Mouse (Mus musculus): ENCODE results near the gene Actc1. TPM values are rescaled to one million over a fixed set of nuclear protein-coding genes. Genes with fewer than 3 reads are reported as not detected.

Gene Actc1
- polyA plus RNA-seq, 1 experiment from 2014 or later = 9.6 TPM

- Histone ChIP-seq H3K36me3 (replicated peaks) (no peaks in the 10 kb centered on the region), H3K27ac (replicated peaks) (no peak overlapping the region), H3K27me3 (replicated peaks; ENCODE audit: low read depth, poor library complexity, severe bottlenecking) (no peaks in the 10 kb centered on the region), H3K4me1 (no peaks in the 10 kb centered on the region), H3K4me3 (no peak overlapping the region), H3K9me3 (no peaks in the 10 kb centered on the region)
- WGBS = 92% methylated on average over 5 of the region's 5 CpGs
- DNase-seq (ENCODE audit: low spot score) = no peak
These were observed 7.1 kb downstream of the Actc1 start for GRCm38 (mm10) chr2:114046151-114046664.

- H3K4me3 ChIP-seq = no peak overlapping the region
- H3K27ac ChIP-seq (replicated peaks) = no peak overlapping the region
- DNase-seq (ENCODE audit: low spot score) = no peak
- H3K27me3 ChIP-seq (replicated peaks; ENCODE audit: low read depth, poor library complexity, severe bottlenecking) = no peaks in the 10 kb centered on the region
- no peaks in the 10 kb centered on the region for H3K36me3 ChIP-seq (replicated peaks)
- no peaks in the 10 kb centered on the region for H3K4me1 ChIP-seq
- WGBS = 65% methylated on average over 2 of the region's 2 CpGs
- H3K9me3 ChIP-seq = no peaks in the 10 kb centered on the region
These were observed 15.4 kb downstream of the Actc1 start for GRCm38 (mm10) chr2:114037926-114038325.

- 54% methylated on average over 2 of the region's 2 CpGs for WGBS
- H3K36me3 ChIP-seq (replicated peaks) = no peaks in the 10 kb centered on the region
- H3K27me3 ChIP-seq (replicated peaks; ENCODE audit: low read depth, poor library complexity, severe bottlenecking) = no peaks in the 10 kb centered on the region
- no peaks in the 10 kb centered on the region for H3K9me3 ChIP-seq
- no peak for DNase-seq (ENCODE audit: low spot score)
- peaks cover 9% of the 10 kb centered on the region; the same call in 1 of the 2 replicates for H3K4me1 ChIP-seq
- H3K27ac ChIP-seq (replicated peaks) = no peak overlapping the region
- no peak overlapping the region for H3K4me3 ChIP-seq
These were observed 21.1 kb downstream of the Actc1 start for GRCm38 (mm10) chr2:114032259-114032658.

GRCm38 (mm10) chr2:114023383-114023782 is 30.0 kb downstream of the Actc1 start:
- DNase-seq (ENCODE audit: low spot score) = no peak
- Histone ChIP-seq H3K4me1 (no peaks in the 10 kb centered on the region), H3K9me3 (no peaks in the 10 kb centered on the region), H3K36me3 (replicated peaks) (no peaks in the 10 kb centered on the region), H3K27me3 (replicated peaks; ENCODE audit: low read depth, poor library complexity, severe bottlenecking) (no peaks in the 10 kb centered on the region), H3K4me3 (no peak overlapping the region), H3K27ac (replicated peaks) (no peak overlapping the region)
- WGBS = 89% methylated on average over 6 of the region's 6 CpGs

GRCm38 (mm10) chr2:114020210-114020563 is 33.2 kb downstream of the Actc1 start:
- peaks cover 3% of the 10 kb centered on the region for H3K27me3 ChIP-seq (replicated peaks; ENCODE audit: low read depth, poor library complexity, severe bottlenecking)
- no peaks in the 10 kb centered on the region for H3K4me1 ChIP-seq
- no peak for DNase-seq (ENCODE audit: low spot score)
- no peak overlapping the region for H3K27ac ChIP-seq (replicated peaks)
- no peaks in the 10 kb centered on the region for H3K36me3 ChIP-seq (replicated peaks)
- no peaks in the 10 kb centered on the region for H3K9me3 ChIP-seq
- no peak overlapping the region for H3K4me3 ChIP-seq

GRCm38 (mm10) chr2:114019474-114020209 is 33.7 kb downstream of the Actc1 start:
- no peaks in the 10 kb centered on the region for H3K4me1 ChIP-seq
- WGBS = 85% methylated on average over 11 of the region's 11 CpGs
- H3K27ac ChIP-seq (replicated peaks) = no peak overlapping the region
- H3K36me3 ChIP-seq (replicated peaks) = no peaks in the 10 kb centered on the region
- no peak overlapping the region for H3K4me3 ChIP-seq
- H3K9me3 ChIP-seq = no peaks in the 10 kb centered on the region
- DNase-seq (ENCODE audit: low spot score) = no peak
- H3K27me3 ChIP-seq (replicated peaks; ENCODE audit: low read depth, poor library complexity, severe bottlenecking) = peaks cover 8% of the 10 kb centered on the region

GRCm38 (mm10) chr2:114018136-114018535 is 35.2 kb downstream of the Actc1 start:
- 49% methylated on average over 10 of the region's 10 CpGs for WGBS
- Histone ChIP-seq H3K27ac (replicated peaks) (no peak overlapping the region), H3K9me3 (no peaks in the 10 kb centered on the region), H3K4me1 (peaks cover 10% of the 10 kb centered on the region), H3K36me3 (replicated peaks) (no peaks in the 10 kb centered on the region), H3K4me3 (no peak overlapping the region), H3K27me3 (replicated peaks; ENCODE audit: low read depth, poor library complexity, severe bottlenecking) (peaks cover 23% of the 10 kb centered on the region)
- no peak for DNase-seq (ENCODE audit: low spot score)

GRCm38 (mm10) chr2:114014839-114015238 is 38.5 kb downstream of the Actc1 start:
- 74% methylated on average over 6 of the region's 6 CpGs for WGBS

GRCm38 (mm10) chr2:114013846-114014245 is 39.5 kb downstream of the Actc1 start:
- 2% methylated on average over 13 of the region's 13 CpGs for WGBS
- H3K36me3 ChIP-seq (replicated peaks) = no peaks in the 10 kb centered on the region
- H3K4me1 ChIP-seq = peaks cover 12% of the 10 kb centered on the region
- H3K4me3 ChIP-seq = peak overlapping the region; percentile 63
- no peaks in the 10 kb centered on the region for H3K9me3 ChIP-seq
- no peak for DNase-seq (ENCODE audit: low spot score)
- peaks cover 46% of the 10 kb centered on the region for H3K27me3 ChIP-seq (replicated peaks; ENCODE audit: low read depth, poor library complexity, severe bottlenecking)
- H3K27ac ChIP-seq (replicated peaks) = no peak overlapping the region

More at GRCm38 (mm10) chr2:114014839-114015238, 38.5 kb downstream of the Actc1 start:
- Histone ChIP-seq H3K4me3 (no peak overlapping the region), H3K27me3 (replicated peaks; ENCODE audit: low read depth, poor library complexity, severe bottlenecking) (peaks cover 46% of the 10 kb centered on the region), H3K36me3 (replicated peaks) (no peaks in the 10 kb centered on the region), H3K4me1 (peaks cover 12% of the 10 kb centered on the region), H3K9me3 (no peaks in the 10 kb centered on the region), H3K27ac (replicated peaks) (no peak overlapping the region)
- DNase-seq (ENCODE audit: low spot score) = no peak

- Histone ChIP-seq H3K27me3 (replicated peaks; ENCODE audit: low read depth, poor library complexity, severe bottlenecking) (peaks cover 46% of the 10 kb centered on the region), H3K9me3 (no peaks in the 10 kb centered on the region), H3K36me3 (replicated peaks) (no peaks in the 10 kb centered on the region), H3K27ac (replicated peaks) (no peak within 1 kb of the TSS; the same call in 1 of the 2 replicates), H3K4me3 (peak within 1 kb of the TSS; percentile 63), H3K4me1 (peaks cover 12% of the 10 kb centered on the region)
- under 1% methylated on average over 60 of the region's 60 CpGs for WGBS
- DNase-seq (ENCODE audit: low spot score) = peak; percentile 49
These were observed 40.0 kb downstream of the Actc1 start, which contains the start of gene Gjd2 for GRCm38 (mm10) chr2:114013295-114013771. Gene Gjd2, minus strand, starts transcription at chr2:114013619.

GRCm38 (mm10) chr2:114012749-114013211 is 40.6 kb downstream of the Actc1 start:
- peak overlapping the region; percentile 63 for H3K4me3 ChIP-seq
- peaks cover 12% of the 10 kb centered on the region for H3K4me1 ChIP-seq
- peak; percentile 30 for DNase-seq (ENCODE audit: low spot score)
- no peaks in the 10 kb centered on the region for H3K9me3 ChIP-seq
- peaks cover 46% of the 10 kb centered on the region for H3K27me3 ChIP-seq (replicated peaks; ENCODE audit: low read depth, poor library complexity, severe bottlenecking)
- H3K27ac ChIP-seq (replicated peaks) = no peak overlapping the region
- no peaks in the 10 kb centered on the region for H3K36me3 ChIP-seq (replicated peaks)
- WGBS = 3% methylated on average over 19 of the region's 19 CpGs

GRCm38 (mm10) chr2:114011838-114012237 is 41.5 kb downstream of the Actc1 start:
- peak; percentile 58 for DNase-seq (ENCODE audit: low spot score)
- no peaks in the 10 kb centered on the region for H3K9me3 ChIP-seq
- 40% methylated on average over 4 of the region's 4 CpGs for WGBS
- H3K36me3 ChIP-seq (replicated peaks) = no peaks in the 10 kb centered on the region
- no peak overlapping the region for H3K27ac ChIP-seq (replicated peaks)
- peaks cover 46% of the 10 kb centered on the region for H3K27me3 ChIP-seq (replicated peaks; ENCODE audit: low read depth, poor library complexity, severe bottlenecking)
- H3K4me3 ChIP-seq = no peak overlapping the region
- peaks cover 12% of the 10 kb centered on the region for H3K4me1 ChIP-seq

GRCm38 (mm10) chr2:114008321-114008720 is 45.0 kb downstream of the Actc1 start:
- Histone ChIP-seq H3K36me3 (replicated peaks) (no peaks in the 10 kb centered on the region), H3K9me3 (no peaks in the 10 kb centered on the region), H3K4me1 (peaks cover 4% of the 10 kb centered on the region), H3K4me3 (no peak overlapping the region), H3K27ac (replicated peaks) (no peak overlapping the region), H3K27me3 (replicated peaks; ENCODE audit: low read depth, poor library complexity, severe bottlenecking) (peaks cover 25% of the 10 kb centered on the region)
- no peak for DNase-seq (ENCODE audit: low spot score)
- 79% methylated on average over 2 of the region's 2 CpGs for WGBS
